Mouse (Mus musculus): ENCODE measurements at regions not wholly inside any gene's neighbourhood (a gene's known extent, or its start where the extent isn't known, plus 50 kb on each side); places are given as distances from the start of the nearest gene placed in this dataset.

DNA sequence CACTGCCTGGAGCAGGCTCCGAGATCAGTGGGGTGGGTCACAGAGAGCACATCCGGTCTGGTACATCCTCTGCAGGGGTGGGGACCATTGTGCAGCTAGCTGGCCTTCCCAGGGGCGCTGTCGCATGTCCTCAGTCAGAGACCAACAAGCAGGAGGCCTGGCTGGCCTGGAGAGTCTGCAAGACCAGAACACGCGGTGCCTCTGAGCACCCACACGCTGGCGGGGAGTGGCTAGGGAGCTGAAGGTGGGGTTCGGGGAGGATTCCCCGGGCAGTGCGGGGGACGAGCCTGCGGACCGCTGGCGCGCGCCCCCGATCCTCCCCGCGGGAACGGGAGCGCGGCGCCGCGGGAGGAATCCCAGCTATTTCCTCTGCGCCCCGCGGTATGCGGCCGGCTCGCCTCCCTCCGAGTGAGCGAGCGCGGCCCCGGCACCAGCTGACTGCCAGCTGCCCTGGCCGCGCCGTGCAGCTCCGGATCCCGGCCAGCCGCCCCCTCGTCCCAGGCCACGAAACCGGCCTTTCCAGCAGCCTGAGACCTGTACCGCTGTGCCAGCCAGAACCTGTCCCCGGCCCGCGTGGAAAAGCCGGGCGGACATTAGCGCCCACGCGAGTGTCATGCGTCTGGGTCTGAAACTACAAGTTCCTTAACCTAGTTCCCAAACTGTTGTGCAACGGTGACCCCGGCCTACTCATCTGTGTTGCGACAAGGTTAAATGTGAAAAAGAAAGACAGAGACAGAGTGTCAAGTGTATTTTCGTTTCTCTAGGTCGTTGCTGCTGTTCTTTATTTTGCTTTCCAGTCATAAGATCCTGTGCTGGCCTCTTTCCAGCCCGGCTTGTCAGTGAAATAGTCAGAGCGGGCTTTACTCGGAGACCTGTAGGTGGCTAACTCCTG, 61.2 kb downstream of the Pkdcc start:
- peak; percentile 15 to 51 for DNase-seq

DNA sequence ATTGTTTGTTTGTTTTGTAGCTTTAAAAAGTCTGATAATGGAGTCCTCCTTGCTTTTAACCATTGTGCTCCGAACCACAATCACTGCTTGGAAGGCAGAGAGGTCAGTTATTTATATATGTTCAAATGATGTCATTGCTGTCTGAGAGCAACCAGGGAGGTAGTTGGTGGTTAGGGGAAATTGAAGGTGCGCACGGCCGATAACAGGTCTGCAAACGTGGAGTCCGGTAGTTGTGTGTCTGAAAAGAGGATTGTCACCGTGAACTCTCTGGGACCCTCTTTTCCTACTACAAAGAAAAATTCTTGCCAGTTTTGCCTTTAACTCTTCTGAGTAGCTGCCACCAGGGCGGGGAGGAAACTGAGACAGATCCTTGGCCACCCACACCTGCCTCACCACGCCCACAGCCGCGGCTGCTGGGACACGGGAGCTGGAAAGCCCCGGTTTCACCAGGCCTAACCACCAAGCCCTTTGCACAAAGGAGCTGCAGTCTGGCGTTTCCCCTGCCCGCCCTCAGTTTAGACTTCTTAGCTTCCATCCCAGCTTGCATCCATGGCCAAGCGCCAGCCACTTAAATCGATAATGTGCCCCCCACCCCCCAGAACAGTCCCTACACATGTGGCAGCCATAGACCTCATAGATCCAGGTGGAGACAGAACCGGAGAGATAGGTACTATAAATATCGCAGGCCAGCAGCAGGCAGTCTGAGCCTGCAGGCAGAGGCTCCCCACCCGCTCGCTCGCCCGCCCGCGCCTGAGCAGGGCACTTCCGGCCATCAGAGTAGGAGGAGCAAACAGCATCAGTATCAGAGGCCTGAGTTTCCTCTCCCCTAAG, 62.2 kb downstream of the Pkdcc start:
- DNase-seq: peak in 1 of 2 experiments; percentile 17

DNA sequence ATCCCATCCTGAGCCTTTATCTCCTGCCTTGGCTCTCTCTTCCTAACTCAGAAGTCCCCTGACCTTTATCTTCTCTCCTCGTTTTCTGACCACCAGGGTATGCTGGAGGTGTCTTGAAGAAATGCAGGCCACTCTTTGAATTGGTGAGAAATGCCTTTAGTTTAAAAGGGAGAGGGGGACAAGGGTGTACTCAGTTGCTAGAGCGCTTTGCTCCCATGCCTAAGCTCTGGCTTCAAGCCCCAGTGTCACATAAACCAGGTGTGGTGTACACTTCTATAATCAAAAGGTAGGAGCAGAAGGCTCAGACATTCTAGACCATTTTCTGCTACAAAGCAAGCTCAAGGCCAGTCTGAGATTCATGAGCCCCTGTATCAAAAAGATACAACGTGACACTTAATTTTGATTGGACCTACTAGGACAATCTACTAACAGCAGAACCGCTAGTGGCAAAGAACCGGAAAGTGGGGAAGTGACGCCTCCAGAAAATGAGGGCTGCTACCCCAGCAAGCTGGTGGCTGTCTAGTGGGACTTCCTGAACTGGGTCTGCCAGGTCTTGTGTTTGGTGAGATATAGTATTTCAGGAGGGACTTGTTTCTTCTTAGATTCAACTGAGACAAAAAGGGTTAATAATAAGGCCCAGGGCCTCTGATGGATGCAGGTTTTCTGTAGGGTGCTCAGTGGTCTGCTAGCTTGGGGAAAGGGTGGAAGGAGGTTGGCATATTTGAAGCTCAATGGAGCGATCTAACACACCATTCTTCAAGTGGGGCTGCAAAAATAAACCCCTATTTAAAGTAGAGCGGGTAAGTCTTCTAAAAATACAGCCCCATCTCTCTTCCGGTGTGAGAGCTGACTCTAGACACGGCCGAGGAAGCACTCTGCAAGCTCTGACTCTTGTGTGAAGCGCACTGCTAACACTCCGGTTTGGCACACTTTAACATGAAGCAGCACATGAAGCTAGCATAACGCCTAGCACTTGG, 63.1 kb downstream of the Pkdcc start:
- no peak for DNase-seq

DNA sequence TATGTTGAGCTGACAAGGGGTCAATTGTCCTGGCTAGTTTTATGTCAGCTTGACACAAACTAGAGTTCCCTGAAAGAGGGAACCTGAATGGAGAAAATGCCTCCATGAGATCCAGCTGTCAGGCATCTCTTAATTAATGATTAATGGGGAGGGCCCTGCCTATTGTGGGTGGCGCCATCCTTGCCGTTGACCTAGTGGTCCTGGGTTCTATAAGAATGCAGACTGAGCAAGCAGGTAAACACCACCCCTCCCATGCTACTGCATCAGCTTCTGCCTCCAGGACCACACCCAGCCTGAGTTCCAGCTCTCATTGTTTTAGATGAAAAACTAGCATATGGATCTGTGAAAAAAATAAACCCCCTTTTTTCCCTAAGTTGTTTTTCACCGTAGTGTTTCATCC, 67.4 kb upstream of the Eml4 start:
- no peak for DNase-seq

DNA sequence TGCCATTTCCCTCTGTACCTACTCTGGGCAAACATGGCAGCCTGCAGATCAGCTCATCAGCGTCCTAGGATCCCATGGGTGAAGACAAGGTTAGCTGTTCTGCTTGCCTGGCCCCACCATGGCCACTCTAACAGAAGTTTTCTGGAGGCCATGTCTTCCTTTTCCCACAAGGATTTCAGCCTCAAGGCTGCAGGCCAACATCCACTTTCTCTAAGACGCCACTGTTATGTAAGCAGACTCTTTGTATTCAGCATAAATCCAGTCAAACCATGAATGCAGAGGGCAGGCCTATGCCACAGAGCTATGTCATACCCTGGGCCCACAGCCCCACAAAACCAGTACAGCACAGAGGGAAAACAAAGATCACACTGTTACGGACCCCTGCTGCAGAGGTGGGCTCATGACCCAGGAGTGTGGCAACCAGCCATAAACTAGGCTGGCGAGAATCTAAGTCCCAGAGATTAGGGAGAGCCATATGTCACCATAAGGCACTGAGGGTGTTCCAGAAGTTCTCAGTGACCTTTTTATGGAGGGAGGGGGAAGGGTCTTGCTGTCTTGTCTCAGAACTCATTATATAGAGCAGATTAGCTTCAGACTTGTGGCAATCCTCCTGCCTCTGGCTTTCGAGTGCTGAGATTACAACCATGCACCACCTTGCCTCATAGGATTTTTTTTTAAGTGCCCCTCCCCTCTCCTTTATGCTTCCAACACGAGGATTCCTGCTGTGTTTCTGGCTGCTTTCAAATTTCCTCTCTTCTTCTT, 63.2 kb upstream of the Eml4 start:
- DNase-seq: no peak

DNA sequence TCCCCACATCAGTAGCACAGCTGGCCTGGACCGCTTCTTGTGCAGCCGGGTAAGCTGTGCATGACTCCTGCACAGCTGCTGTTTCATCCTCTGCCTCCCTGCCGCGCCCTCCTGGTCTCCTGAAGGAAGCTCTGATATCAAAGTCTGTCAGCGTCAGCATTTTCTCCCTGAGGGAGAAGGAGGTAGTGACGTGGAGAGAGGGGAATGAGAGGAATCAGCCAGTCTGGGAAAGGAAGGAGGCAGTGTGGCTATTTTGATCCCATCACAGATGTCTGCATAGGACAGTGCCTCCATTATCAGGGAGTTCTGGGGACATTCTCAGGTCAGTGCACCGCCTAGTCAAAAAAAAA, 62.6 kb upstream of the Eml4 start:
- peak; percentile 14 to 16 for DNase-seq

DNA sequence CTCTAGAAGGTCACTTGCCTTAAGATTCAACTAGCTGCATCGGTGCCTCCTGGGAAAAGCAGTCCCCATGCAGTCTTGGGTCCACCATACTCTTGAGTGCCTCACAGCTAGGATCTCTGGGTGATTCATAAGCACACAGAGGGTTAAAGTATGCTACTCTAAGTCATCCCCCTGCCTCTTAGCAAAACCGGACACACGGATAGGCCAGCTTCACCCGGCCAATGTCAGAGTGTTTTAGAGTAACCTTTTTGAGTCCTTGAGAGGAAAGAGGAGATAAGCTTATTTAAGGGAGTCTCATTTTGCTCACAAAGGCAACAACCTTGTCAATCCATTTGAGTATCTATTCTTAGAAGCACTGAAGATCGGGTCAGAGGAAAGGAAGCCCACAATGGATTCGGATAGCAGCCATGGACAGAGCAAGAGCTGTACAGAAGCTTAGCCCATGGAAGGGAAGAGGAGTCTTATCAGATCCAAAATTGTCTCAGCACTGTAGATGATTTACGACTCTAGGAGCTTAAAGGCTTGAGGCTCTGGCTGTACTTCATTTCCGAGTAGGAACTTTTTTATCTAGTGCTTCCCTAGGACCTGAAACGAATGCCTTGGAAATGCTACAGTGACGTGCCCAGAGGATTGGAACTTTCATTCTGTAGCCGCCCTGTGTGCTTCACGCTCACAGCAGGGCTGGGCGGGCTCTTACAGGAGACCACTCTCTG, 55.0 kb upstream of the Eml4 start:
- no peak for DNase-seq

DNA sequence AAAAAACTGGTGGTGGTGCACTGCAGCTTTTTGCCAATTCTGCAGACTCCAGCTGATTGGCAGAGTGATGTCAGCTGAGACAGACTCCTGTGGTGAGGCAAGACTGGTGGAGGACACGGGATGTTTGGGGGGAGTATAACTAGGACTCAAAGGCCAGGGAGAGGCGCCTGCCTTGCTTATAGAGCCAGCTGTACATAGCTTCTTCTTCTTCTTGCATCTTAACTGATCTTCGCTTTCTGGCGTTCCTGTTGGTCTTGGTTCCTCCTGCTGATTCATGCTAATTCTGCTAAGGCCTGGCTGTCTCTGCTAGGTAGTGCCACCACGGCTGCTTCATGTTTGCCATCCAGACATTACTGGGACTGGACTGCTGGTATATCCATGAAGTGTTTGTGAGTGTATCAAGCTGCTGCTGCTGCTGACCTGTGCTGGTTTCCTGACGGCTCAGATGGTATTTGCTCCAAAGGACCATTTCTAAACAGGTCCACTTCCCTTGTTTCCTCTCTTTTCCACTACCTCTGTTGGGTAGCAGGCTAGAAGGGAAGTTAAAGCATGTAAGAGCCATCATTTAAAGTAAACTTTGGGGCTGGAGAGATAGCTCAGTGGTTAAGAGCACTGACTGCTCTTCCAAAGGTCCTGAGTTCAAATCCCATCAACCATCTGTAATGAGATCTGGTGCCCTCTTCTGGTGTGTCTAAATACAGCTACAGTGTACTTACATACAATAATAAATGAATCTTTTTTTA, 53.2 kb upstream of the Eml4 start:
- no peak for DNase-seq
